Mouse (Mus musculus): Measurements from ENCODE around the gene Cd80. TPM values are rescaled to one million over a fixed set of nuclear protein-coding genes. Genes with fewer than 3 reads are reported as not detected.

The Cd80 gene
- polyA plus RNA-seq, 1 experiment from 2014 or later: 0.44 TPM

DNA sequence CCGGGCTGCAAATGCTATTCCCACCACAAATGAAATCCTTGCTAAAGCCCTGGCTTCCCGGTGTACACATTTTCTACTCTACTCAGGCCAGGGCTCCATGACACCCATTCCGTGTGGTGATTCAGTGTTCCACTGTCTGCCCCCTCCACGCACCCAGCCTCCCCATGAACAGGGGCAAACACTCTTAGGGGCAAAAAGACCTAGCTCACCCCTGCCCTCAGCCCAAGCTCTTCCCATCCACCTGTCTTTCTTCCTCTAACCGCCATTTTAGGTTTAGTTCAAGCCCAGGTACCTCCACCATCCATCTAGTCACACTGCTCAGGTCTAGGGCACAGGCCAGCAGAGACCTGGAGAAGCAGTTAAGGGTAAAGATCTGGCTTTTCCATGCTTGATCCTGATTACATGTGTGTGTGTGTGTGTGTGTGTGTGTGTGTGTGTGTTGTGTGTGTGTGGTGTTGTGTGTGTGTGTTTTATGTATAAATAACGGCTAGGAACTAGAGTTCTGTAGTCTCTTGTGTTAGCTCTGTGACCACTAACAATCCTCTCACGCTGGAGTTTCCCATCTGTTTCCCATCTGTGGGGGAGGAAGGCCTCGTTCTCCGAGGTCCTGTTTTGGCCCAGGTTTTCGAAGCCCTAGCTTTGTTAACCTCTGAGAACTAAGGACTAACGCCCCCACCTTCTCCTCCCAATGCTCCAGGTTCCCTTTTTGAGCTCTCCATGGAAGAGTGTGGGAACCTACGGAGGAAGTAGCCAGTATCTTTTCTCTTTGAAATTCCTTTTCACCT, 3.7 kb upstream of the Cd80 start:
- Histone ChIP-seq H3K4me3 (replicated peaks) (peak overlapping the region; percentile 85), H3K27me3 (replicated peaks) (no peaks in the 10 kb centered on the region), H3K4me2 (peak overlapping the region; percentile 79), H3K9me3 (replicated peaks) (no peaks in the 10 kb centered on the region), H3K4me1 (peaks cover 24% of the 10 kb centered on the region), H3K27ac (replicated peaks) (peak overlapping the region; percentile 94; the same call in 1 of the 2 replicates), H3K36me3 (peaks cover 34% of the 10 kb centered on the region), H3K9ac (replicated peaks) (peak overlapping the region; percentile 98)
- 46% methylated on average over 12 of the region's 12 CpGs for WGBS
- ATAC-seq (ENCODE audit: low FRiP score): no peak; the same call in 1 of the 2 replicates

- Histone ChIP-seq H3K27me3 (replicated peaks) (no peaks in the 10 kb centered on the region), H3K36me3 (peaks cover 24% of the 10 kb centered on the region), H3K4me3 (replicated peaks) (peak within 1 kb of the TSS; percentile 85), H3K4me2 (peak within 1 kb of the TSS; percentile 79), H3K9ac (replicated peaks) (peak within 1 kb of the TSS; percentile 98), H3K27ac (replicated peaks) (peak within 1 kb of the TSS; percentile 94), H3K9me3 (replicated peaks) (no peaks in the 10 kb centered on the region), H3K4me1 (peaks cover 24% of the 10 kb centered on the region)
- WGBS: under 1% methylated on average over 50 of the region's 61 CpGs
- ATAC-seq (ENCODE audit: low FRiP score): peak; percentile 98
These were observed 2.7 kb upstream of the Cd80 start, which contains the start of gene Adprh for GRCm38 (mm10) chr16:38452442-38453202. Adprh (minus strand) TSS chr16:38452703.

DNA sequence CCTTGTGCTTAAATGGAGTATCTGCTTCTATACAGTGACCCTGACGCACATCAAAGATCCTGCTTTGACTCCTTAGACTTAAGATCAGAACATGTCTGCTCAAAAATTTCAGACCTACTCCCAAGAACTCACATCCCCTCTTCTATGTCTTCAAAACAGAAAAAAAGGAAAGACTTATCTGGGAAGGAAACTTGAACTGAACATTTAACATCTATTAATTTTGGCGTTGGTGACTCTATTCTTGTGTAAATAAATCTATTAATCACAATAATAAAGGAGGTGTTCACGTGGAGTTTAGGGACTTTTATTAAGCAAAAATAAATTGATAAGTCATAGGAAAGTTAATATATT, 2.2 kb upstream of the Cd80 start:
- no peak; the same call in 1 of the 2 replicates for ATAC-seq (ENCODE audit: low FRiP score)
- peak overlapping the region; percentile 98 for H3K9ac ChIP-seq (replicated peaks)
- WGBS: 18% methylated on average over 3 of the region's 3 CpGs
- H3K9me3 ChIP-seq (replicated peaks): no peaks in the 10 kb centered on the region
- H3K27ac ChIP-seq (replicated peaks): peak overlapping the region; percentile 94
- H3K27me3 ChIP-seq (replicated peaks): no peaks in the 10 kb centered on the region
- peaks cover 21% of the 10 kb centered on the region for H3K4me1 ChIP-seq
- H3K4me2 ChIP-seq: peak overlapping the region; percentile 79
- H3K36me3 ChIP-seq: peaks cover 19% of the 10 kb centered on the region
- peak overlapping the region; percentile 85 for H3K4me3 ChIP-seq (replicated peaks)

- no peak overlapping the region for H3K9ac ChIP-seq (replicated peaks)
- H3K27me3 ChIP-seq (replicated peaks): no peaks in the 10 kb centered on the region
- H3K4me1 ChIP-seq: peaks cover 21% of the 10 kb centered on the region
- no peak overlapping the region for H3K4me3 ChIP-seq (replicated peaks)
- H3K9me3 ChIP-seq (replicated peaks): no peaks in the 10 kb centered on the region
- no peak for ATAC-seq (ENCODE audit: low FRiP score)
- H3K36me3 ChIP-seq: peaks cover 12% of the 10 kb centered on the region
- H3K27ac ChIP-seq (replicated peaks): no peak overlapping the region
- WGBS: 94% methylated on average over 4 of the region's 4 CpGs
- H3K4me2 ChIP-seq: no peak overlapping the region
These were observed 1.4 kb upstream of the Cd80 start for GRCm38 (mm10) chr16:38453952-38454351.

GRCm38 (mm10) chr16:38454533-38455254, 667 bp upstream of the Cd80 start:
- peaks cover 5% of the 10 kb centered on the region; the same call in 1 of the 2 replicates for H3K36me3 ChIP-seq
- H3K27ac ChIP-seq (replicated peaks): no peak overlapping the region
- H3K27me3 ChIP-seq (replicated peaks): no peaks in the 10 kb centered on the region
- no peak for ATAC-seq (ENCODE audit: low FRiP score)
- no peak overlapping the region for H3K4me3 ChIP-seq (replicated peaks)
- 82% methylated on average over 11 of the region's 11 CpGs for WGBS
- H3K9me3 ChIP-seq (replicated peaks): no peaks in the 10 kb centered on the region
- H3K4me1 ChIP-seq: peaks cover 21% of the 10 kb centered on the region
- H3K9ac ChIP-seq (replicated peaks): no peak overlapping the region
- no peak overlapping the region for H3K4me2 ChIP-seq

DNA sequence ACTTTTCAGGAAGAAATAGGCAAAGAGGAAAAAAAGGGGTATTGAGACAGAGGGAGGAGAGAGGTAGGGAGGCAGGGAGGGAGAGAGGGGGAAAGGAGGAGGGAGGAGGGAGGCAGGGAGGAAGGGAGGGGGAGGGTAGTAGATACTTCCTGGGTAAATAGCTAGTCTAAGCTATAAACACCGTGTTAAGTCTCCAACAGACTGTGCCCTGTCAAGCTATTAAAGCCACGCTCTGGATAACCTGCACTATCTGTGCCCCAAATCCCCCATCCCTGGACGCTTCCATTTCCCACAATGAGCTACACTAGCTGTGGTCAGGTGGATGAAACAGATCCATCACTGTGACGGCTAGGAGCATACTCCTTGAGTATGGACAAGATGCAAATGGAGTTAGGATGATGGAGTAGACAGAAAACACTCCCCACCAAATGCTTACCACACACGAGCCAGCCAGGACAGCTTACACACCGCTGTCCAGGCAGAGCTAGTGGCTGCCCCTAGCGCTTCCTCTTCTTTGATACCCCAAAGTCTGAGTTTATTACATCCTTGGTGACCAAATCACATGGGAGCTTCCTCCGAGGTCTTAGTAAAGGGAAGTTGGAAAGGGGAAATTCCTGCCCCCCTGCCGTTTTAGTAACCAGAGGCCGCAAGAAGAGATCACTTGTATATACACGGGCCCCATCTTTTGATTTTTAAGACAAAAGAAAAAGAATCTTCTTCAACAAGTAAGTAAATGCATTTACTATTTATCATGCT, 1.6 kb downstream of the Cd80 start:
- no peaks in the 10 kb centered on the region for H3K27me3 ChIP-seq (replicated peaks)
- H3K4me1 ChIP-seq: peaks cover 1% of the 10 kb centered on the region
- no peaks in the 10 kb centered on the region for H3K36me3 ChIP-seq
- whole genome bisulfite sequencing: 52% methylated on average over 11 of the region's 11 CpGs
- H3K4me2 ChIP-seq: no peak overlapping the region
- H3K27ac ChIP-seq (replicated peaks): no peak overlapping the region
- no peak overlapping the region for H3K4me3 ChIP-seq (replicated peaks)
- no peak for ATAC-seq (ENCODE audit: low FRiP score)
- no peaks in the 10 kb centered on the region for H3K9me3 ChIP-seq (replicated peaks)
- no peak overlapping the region for H3K9ac ChIP-seq (replicated peaks)

DNA sequence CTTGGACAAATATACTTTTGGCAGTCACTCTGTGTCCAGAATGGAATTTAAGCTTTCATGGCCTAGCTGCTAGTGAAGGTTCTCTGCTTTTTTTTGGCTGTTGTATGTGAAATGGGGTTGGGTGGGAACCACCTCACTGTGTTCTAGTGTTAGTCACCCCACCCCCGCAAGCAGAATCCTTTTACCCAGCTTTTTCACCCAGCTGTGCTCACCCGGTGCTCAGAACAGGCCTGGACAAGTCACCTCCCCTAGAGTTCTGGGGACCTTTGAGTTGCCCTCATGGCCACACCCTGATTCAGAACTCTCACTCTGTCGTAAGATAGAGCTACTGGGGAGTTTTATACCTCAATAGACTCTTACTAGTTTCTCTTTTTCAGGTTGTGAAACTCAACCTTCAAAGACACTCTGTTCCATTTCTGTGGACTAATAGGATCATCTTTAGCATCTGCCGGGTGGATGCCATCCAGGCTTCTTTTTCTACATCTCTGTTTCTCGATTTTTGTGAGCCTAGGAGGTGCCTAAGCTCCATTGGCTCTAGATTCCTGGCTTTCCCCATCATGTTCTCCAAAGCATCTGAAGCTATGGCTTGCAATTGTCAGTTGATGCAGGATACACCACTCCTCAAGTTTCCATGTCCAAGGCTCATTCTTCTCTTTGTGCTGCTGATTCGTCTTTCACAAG, 3.4 kb downstream of the Cd80 start:
- Histone ChIP-seq H3K4me3 (replicated peaks) (no peak overlapping the region), H3K27ac (replicated peaks) (no peak overlapping the region), H3K9ac (replicated peaks) (no peak overlapping the region), H3K27me3 (replicated peaks) (no peaks in the 10 kb centered on the region), H3K4me1 (no peaks in the 10 kb centered on the region), H3K4me2 (no peak overlapping the region), H3K36me3 (no peaks in the 10 kb centered on the region), H3K9me3 (replicated peaks) (no peaks in the 10 kb centered on the region)
- ATAC-seq (ENCODE audit: low FRiP score): no peak
- WGBS: 78% methylated on average over 6 of the region's 6 CpGs

DNA sequence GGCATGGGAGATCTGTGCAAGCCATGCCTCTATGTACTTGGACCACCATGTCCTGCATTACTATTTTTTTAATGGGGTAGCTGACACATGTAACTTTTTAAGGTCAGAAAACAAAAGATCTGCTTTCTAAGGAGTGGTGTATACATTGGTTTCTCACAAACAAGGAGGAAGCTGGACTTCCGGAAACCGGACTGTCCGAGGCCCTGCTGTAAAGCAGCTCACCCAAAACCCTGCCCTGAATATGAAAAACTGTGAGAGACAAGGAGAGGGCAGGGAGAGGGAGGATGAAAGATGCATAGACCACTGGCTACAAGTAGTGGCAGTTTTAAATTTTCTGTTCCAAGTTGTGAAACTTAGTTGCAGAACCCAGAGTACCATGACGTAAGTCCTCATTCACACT, 4.6 kb downstream of the Cd80 start:
- H3K4me1 ChIP-seq: no peaks in the 10 kb centered on the region
- H3K27me3 ChIP-seq (replicated peaks): no peaks in the 10 kb centered on the region
- H3K9ac ChIP-seq (replicated peaks): no peak overlapping the region
- H3K4me2 ChIP-seq: no peak overlapping the region
- no peak overlapping the region for H3K27ac ChIP-seq (replicated peaks)
- no peak for ATAC-seq (ENCODE audit: low FRiP score)
- H3K36me3 ChIP-seq: no peaks in the 10 kb centered on the region
- H3K9me3 ChIP-seq (replicated peaks): no peaks in the 10 kb centered on the region
- no peak overlapping the region for H3K4me3 ChIP-seq (replicated peaks)
- 90% methylated on average over 4 of the region's 4 CpGs for WGBS

GRCm38 (mm10) chr16:38461749-38462148, 6.4 kb downstream of the Cd80 start:
- ATAC-seq (ENCODE audit: low FRiP score): no peak
- Histone ChIP-seq H3K9me3 (replicated peaks) (no peaks in the 10 kb centered on the region), H3K4me3 (replicated peaks) (no peak overlapping the region), H3K4me1 (no peaks in the 10 kb centered on the region), H3K27me3 (replicated peaks) (no peaks in the 10 kb centered on the region), H3K36me3 (no peaks in the 10 kb centered on the region), H3K4me2 (no peak overlapping the region), H3K27ac (replicated peaks) (no peak overlapping the region), H3K9ac (replicated peaks) (no peak overlapping the region)
- WGBS: 75% methylated on average over 8 of the region's 8 CpGs

DNA sequence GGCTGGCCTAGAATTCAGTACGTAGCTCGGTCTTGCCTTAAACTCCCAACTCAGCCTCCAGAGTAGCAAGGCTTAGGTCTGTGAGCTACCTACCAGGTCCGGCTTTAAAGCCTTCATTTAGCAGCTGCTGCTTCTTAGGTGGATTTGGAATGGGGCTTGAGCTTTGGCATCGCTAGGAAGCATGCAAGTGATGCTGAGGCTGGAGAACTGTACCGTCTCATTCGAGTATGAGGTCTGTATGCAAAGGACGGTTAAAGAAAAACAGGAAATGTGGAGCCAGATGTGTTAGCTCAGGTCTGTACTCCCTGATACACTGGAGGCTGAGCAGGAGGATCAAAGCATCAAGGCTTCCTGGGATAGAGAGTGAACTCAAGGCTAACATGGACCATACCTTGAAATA, 6.8 kb downstream of the Cd80 start:
- Histone ChIP-seq H3K9ac (replicated peaks) (no peak overlapping the region), H3K4me3 (replicated peaks) (no peak overlapping the region), H3K27ac (replicated peaks) (no peak overlapping the region), H3K9me3 (replicated peaks) (no peaks in the 10 kb centered on the region), H3K36me3 (no peaks in the 10 kb centered on the region), H3K4me1 (no peaks in the 10 kb centered on the region), H3K4me2 (no peak overlapping the region), H3K27me3 (replicated peaks) (no peaks in the 10 kb centered on the region)
- no peak for ATAC-seq (ENCODE audit: low FRiP score)
- WGBS: 88% methylated on average over 7 of the region's 7 CpGs

- Histone ChIP-seq H3K27ac (replicated peaks) (no peak overlapping the region), H3K27me3 (replicated peaks) (no peaks in the 10 kb centered on the region), H3K36me3 (no peaks in the 10 kb centered on the region), H3K9ac (replicated peaks) (no peak overlapping the region), H3K4me1 (no peaks in the 10 kb centered on the region), H3K4me2 (no peak overlapping the region), H3K4me3 (replicated peaks) (no peak overlapping the region), H3K9me3 (replicated peaks) (no peaks in the 10 kb centered on the region)
- WGBS: 93% methylated on average over 5 of the region's 5 CpGs
- no peak for ATAC-seq (ENCODE audit: low FRiP score)
These were observed 7.9 kb downstream of the Cd80 start for GRCm38 (mm10) chr16:38463305-38463704.

Data from neural tube, embryonic 15.5 days (tissue).